Mouse (Mus musculus) small intestine, adult 2 months (tissue): ENCODE measurements around the gene Svop.

ENCODE experiments used
- CTCF ChIP-seq: fragments of 200-500 bp; IDR thresholded peaks from 2 replicates; pipeline ENCODE4 v1.5.1; 2012; ENCODE audit warnings: low read depth, mild to moderate bottlenecking, control low read depth, inconsistent platforms, low read length, moderate library complexity, mixed read lengths; ENCODE audit not compliant: insufficient replicate concordance, insufficient read length; ENCODE audit errors: extremely low read depth
- POLR2A ChIP-seq: fragments of 200-500 bp; IDR thresholded peaks from 2 replicates; pipeline ENCODE4 v1.6.1; 2012; ENCODE audit warnings: low read depth, mild to moderate bottlenecking, control low read depth, inconsistent platforms, low read length, moderate library complexity

GRCm38 (mm10) chr5:113980511-113980910 is 110.9 kb downstream of the Svop start:
- TF ChIP-seq POLR2A (no peak), CTCF (no peak)
